Mouse (Mus musculus): Measurements from ENCODE around the gene Them5.

Gene Them5

DNA sequence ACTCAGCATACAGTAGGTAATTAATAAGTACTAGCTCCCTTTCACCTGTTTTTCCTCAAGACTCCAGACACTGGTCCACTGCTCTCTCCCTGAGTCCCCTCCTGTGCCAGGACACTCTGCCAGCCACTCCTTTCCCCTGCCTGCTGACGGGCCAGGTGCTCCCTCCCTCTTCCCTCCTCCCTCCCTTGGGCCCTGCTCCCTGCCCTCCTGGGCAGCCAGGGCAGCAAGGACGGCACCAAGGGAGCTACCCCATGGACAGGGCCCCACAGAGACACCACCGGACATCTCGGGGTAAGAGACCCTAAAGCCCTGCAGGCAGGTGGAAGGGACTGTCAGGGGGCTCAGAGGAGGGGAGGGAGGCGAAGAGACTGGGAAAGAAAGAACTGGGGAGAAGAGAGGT is 30.7 kb downstream of the Them5 start, which contains the start of gene Rorc:
Gene Rorc, plus strand, starts transcription at position 154 of the 400 bp plus-strand sequence.
- DNase-seq: peak; percentile 82 to 93

DNA sequence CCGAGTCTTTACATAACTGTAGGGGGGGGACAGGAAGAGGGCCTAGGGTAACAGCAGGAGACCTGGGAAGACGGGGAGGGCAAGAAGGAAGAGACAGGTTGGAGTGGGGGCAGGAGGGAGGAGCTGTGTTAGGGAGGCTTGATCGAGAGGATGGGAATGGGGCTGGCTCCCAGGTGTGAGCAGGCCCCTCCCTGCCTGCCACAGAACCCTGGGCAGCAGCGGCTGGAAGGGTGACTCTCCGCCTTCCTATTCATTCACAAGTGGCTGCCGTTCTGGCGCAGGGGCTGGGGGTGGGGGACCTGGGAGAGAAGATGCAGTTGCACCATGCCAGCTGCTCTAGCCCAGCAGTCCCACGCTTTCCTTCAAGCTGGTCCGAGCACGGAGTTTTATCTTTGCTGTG is 31.2 kb downstream of the Them5 start:
- peak; percentile 37 to 75 for DNase-seq

DNA sequence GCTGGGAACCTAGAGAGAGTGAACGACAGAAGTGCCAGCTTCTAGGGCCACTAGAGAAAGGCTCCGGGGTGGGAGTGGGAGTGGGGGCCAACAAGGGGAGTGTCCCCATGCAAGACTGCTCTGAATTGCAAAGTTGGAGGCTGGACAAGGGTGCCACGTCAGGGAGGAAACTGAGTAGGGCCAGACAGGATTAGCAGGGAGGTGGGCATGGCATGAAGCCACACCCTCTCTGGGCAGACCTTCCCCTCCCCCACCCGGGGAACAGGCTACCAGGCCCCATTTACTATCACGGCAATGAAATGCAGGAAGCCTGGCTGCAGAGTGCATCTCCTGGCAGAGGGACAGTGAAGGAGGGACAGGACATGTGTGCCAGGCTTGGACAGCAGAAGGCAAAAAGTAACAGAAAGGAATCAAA is 31.7 kb downstream of the Them5 start:
- peak; percentile 73 to 82 for DNase-seq

DNA sequence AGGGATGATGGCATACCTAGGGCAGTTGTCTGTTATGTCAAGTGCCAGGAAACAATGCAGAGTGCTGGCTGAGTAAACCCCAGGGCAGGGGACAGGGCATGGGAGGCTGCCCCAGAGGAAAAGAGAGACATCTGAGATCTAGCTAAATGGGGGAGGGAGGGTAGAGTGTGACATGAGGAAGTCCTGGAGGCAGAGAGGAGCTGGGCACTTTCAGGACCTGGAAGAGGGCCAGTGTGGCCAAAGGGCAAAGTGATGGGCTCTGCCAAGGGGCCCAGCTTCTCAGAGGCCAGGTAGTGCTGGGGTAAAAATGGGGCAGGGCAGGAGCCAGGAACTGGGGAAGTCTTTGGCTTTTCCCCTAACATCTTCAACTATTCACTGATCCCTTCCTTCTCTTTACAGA is 32.7 kb downstream of the Them5 start:
- DNase-seq: peak; percentile 84 to 85

DNA sequence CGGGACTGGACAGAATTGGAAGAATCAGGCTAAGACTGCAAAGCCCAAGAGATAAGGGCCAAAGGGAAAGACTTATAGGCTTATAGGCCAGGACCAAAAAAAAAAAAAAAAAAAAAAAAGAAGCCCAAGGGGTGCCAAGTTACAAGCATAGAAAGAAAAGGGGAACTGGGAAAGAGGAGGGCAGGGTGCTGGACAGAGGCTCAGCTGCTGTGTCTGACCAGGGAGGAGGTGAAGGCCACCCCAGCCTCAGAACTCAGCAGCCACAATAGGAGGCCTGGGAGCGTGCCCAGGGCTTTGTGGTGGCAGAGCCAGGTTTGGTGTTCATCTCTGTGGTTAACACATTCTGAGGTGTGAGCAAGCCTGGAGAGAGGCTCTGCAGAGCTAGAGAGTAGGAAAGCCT is 33.2 kb downstream of the Them5 start:
- DNase-seq: no peak

DNA sequence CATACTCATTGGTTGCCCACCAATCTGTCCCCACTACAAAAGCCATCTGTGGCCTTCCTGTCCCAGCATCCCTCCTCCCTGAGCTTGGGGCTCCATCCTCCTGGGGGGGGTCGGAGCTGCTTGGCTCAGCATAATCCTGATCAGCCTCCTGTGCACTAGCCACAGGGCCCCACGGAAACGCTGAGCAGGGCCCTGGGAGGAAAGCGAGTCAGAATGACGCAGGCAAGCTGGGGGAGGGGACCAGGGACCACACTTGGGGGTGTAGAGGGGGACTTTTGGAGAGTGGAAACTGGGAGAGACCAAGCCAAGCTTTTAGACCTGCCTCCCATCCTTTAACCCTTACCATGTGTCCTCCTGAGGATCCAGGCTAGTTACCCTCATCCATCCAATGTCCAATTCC is 34.0 kb downstream of the Them5 start:
- DNase-seq: no peak

DNA sequence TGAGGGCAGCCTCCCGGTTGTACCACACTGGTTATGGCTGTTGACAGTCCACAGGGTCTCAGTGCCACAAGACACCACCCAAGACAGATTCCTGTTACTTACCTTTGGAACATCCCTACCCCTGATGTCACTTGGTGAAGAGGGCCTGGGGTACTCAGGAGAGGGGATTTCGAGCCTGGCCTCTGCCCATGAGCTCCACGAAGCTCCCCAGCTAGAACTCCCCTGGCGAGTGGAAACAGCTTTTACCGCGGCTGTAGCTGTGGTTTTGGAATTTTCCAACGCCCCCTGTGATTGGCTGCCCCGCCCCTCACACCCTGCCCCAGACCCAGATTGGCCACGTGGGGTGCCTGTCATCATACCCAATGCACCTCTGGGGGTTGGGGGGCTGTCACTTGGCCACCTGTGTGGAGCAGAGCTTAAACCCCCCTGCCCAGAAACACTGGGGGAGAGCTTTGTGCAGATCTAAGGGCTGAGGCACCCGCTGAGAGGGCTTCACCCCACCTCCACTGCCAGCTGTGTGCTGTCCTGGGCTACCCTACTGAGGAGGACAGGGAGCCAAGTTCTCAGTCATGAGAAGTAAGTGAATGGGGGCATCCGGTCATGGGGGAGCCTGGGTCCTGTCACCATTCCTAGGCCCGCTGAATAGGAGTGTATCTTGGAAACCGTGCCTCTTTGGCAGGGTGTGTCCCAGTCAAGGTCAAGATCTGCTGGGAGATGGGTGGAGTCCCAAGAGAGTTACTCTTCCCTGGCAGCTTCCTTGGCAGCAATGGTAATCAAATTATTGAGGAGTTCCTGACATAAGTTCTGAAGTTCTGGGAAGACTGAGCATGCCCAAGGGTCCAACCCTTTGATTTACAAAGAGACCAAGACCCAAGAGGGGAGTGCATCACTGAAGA is 35.4 kb downstream of the Them5 start:
- DNase-seq: no peak

DNA sequence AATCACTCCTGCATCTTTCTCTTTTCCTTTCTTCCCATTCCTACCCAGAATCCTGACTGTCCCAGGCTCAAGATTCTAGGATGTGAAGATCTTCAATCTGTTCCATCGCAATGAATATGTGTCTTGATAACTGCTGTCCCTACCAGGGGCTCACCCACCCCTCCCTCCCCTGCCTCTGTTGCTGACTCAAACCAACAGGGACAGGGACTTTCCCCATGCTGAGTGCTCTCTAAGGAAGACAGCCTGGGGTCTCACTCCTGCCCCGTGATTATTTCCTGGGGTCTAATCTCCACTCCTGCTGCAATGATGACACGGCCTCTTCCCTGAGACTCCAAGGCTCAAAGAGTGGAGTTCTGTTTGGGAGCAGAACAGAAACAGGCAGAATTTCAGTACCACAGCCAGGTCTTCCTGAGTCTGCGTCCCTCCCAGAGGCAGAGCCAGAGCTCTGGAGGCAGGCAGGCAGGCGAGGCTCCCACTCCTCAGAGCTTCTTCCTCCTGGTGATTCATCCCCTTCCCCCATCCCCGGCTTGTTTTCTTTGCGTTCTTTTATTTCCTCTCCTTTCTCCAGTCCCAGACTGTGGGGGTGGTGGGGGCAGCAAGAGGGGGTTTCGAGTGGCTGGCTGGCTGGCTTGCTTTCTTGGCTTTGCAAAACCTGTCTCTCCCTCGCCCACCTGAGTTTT is 38.1 kb downstream of the Them5 start:
- no peak for DNase-seq

DNA sequence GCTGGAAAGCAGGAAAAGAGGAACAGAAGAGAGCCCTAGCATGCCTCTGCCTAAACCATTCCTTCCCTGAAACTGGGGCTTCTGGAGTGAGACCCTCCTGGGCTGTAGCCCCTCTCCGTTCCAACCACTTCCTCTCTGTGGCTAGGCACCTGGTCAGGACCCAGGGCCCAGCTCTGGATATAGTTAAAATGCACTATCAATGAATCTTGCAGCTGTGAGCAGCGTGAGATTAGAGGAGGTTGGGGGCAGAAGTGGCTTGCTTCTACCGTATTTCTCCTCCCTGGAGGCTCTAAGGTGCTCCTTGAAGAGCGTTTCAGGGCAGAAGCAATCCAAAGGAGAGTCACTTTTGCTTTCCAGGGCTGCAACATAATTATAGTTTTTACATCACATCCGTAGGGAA is 40.4 kb downstream of the Them5 start:
- no peak for DNase-seq

DNA sequence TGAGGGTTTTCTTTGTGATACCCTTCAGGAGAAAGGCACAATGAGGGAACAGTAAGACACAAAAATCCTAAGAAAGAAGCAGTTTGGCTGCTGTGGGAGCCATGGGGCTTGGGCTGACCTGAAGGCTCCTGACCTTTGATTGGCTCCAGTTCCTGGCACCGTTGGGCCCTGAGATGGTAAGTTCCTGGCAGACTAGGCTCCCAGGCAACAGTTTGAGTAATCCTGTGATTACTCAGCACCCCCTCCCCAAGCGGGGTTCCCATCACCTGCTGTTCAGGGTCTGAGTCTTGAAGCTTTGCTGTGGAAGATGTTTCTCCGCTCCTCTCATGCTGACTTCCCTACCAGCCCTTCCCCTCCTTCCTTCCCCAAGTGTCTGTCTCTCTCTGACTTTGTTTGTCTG is 41.6 kb downstream of the Them5 start:
- no peak for DNase-seq

DNA sequence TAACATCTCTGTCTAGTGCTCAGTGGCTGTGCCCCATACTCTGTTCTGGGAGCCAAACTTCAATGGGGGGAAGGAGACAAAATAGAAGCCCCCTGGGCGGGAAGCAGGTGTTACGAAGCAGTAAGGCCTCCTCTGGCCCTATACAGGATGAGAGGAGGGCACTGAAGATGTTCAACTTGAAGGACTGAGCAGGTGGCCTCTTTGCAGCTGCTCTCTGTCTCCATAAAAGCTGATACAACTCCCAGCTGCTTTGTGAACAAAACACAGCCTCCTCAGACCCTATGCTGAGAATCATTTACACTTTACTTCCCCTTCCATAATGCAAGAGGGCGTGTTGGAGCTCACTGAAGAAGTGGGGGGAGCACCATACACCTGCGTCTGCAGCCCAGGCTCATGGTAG is 44.8 kb downstream of the Them5 start:
- no peak for DNase-seq

DNA sequence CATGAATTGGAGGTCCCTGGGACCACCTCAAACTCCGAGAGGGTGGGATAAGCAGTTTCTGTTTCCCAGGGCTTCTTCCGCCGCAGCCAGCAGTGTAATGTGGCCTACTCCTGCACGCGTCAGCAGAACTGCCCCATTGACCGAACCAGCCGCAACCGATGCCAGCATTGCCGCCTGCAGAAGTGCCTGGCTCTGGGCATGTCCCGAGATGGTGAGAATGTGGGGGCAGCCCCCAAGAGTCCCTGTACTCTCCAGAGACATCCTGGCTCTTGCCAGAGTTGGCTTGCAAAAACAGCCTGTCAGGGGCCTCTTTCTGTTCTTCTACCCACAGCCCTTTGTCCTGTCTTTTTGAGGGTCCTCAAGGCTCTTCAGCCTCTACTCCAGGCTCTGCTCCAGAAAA is 45.5 kb downstream of the Them5 start:
- DNase-seq: no peak

DNA sequence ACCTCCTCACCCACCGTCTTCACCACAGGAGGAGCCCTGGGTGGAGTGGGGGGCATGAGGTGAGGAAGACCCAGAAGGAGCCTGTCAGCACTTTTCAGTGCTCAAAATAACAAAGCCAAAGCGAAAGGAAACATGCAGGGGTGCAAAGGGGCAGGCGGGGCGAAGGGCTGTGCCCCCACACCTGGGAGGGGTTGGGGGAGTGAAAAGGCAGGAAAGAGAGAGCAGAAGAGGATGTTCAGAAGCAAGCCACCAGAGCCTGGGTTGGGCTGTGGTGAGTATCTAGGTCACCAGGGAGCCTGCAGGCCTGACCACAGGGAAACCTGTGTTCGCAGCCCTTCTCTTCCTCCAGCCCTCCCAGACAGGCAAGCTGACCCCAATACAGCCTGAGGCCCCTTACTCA is 46.1 kb downstream of the Them5 start:
- no peak for DNase-seq

DNA sequence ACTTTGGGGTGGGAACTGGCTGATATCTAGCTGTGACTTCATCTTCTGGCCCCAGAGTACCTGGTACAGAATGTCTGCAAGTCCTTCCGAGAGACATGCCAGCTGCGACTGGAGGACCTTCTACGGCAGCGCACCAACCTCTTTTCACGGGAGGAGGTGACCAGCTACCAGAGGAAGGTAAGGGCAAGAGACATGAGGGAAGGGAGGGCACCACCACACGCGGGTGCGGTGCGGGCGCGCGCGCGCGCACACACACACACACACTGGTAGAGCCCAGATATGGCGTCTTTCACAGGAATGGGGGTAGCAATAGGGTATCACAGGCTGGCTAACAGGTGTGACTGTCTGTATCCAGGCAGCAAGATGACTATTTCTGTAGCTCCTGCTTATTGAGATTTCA is 47.5 kb downstream of the Them5 start:
- no peak for DNase-seq

DNA sequence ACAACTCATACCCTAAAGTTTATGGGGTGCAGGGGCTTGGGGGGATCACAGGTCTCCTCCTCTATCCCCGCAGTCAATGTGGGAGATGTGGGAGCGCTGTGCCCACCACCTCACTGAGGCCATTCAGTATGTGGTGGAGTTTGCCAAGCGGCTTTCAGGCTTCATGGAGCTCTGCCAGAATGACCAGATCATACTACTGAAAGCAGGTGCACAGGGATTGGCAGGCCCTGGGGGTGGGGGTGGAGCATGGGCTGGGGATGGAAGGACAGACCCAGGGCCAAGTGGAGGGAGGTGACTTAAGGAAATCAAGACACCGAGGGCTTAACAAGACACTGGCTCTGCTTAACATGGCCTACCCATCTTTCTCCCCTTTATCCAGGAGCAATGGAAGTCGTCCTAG is 49.1 kb downstream of the Them5 start:
- no peak for DNase-seq

DNA sequence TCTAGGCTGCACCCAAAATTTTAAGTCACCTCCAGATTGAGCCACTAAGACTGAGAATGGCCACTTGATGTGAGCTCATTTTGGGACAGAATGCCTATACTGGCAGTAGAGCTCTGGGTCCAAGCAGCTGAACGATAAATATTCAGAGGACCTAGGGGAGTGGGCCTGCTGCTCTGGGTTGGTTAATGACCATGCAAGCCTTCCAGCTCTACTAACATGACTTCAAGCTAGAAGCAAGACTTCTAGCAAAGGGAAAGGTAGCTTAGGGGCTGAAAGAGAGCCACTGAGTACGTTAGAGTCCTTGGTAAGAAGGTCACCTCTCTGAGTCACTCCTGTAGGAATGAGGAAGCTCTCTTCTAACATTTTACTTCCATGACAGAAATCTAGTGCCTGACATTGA is 50.2 kb downstream of the Them5 start:
- no peak for DNase-seq

DNA sequence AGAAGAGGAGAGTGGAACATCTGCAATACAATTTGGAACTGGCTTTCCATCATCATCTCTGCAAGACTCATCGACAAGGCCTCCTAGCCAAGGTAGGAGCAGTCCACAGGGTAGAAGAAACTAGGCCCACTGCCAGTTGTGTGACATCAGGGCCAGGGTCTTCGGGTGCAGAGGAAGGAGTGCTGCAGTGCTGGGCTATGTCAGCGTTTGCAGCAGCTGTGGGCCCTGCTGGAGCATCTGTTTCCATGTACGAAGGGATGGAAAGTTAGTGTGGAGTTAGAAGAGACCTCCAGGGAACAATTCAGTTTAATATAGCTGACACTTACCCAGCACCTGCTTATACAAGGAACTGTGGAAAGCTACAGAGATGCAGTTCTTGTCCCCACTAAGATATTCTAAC is 51.1 kb downstream of the Them5 start:
- DNase-seq: no peak

DNA sequence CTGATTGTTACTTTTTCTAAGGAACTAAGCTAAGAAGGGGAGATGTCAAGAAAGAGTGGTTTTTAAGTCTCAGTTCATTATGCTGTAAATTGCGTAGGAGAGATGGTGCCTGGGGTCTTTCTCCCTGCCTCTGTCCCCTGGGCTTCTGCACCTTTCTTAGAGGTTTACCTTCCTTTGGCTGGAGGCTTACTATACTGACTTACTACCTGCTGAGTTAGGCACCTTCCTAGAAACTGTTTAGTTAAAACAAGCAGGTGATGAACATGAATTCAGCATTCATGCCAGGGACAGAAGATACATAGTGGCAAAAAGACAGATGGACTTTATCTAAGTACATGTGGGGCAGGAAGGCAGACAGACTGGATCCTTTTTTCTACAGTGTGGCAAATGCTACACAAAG is 54.4 kb downstream of the Them5 start:
- DNase-seq: no peak

DNA sequence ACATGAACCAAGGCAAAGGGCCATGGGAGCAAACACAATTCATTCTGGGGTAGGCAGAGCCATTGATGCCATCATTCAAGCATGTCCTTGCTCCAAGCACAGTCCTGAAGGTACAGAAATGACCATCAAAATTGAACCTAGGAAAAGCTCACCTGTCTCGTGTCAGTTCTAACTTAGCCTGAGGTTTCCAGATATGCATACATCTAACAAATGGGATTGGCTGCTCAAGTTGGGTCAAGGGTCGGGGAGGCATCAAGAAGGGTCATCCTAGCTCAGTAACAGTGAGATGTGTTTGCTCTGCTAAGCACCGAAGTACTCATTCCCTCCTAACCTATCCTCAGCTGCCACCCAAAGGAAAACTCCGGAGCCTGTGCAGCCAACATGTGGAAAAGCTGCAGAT is 55.0 kb downstream of the Them5 start:
- DNase-seq: no peak
